Mouse (Mus musculus) cerebellum, postnatal 4 days (tissue): ENCODE data around the gene Fgf13.

ENCODE experiments used
- DNase-seq, 2 experiments: peaks; one replicate each; pipeline ENCODE4 v3.0.0; 2022; ENCODE audit warnings: low spot score in 2 of 2, mixed read lengths in 1 of 2

Gene Fgf13

DNA sequence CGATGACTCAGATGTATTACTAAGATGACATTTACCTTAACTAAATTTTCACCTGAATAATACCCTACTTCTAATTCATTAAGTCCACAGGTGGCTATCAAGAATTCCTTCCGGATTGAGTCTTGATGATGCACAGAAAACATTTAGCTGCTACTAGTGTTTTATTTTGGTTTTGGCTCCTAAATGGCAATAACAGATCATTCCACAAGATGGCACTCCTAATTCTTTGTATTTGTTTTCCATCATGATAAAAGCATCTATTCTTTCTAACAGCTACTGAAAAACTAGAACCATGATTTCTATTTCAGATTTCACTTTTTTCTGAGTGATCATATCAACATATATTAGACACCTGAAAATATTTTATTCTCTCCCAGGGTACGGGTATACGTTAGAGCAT is 373.7 kb downstream of the Fgf13 start:
- DNase-seq, result no peak

DNA sequence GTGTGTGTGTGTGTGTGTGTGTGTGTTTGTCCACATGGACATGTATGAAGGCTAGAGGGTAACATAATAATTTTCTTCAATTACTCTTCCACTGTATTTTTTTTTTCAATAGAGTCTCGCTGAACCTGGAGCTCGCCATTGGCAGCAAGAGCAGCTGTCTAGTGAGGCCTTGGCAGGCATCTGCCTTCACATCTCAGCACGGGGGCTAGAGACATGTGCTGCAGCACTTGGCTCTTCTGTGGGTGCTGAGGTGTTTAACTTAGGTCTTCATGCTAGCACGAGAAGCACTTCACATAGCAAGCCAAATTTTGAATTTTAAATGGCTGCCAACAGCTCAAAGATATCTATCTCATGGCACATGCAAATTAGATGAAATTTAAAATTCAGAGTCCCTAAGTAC is 380.9 kb downstream of the Fgf13 start:
- DNase-seq, result no peak

DNA sequence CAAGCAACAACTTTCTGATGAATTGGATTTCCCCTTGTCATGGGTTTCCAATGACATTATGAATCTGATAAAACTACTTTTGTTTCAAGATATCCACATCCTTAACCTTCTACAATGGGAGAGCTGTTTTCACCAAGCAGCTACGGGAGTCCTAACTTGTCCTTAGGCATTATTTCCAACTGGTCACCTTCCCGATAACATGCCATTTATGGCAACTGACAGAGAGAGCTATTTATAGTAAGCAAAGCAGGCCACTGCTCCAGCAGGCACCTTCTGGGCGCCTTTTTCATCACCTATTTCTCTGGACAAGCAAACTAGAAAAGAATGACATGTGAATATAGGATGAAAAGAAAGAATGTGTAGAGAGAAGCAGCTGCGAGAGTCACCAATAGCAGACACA is 385.5 kb downstream of the Fgf13 start:
- no peak for DNase-seq

DNA sequence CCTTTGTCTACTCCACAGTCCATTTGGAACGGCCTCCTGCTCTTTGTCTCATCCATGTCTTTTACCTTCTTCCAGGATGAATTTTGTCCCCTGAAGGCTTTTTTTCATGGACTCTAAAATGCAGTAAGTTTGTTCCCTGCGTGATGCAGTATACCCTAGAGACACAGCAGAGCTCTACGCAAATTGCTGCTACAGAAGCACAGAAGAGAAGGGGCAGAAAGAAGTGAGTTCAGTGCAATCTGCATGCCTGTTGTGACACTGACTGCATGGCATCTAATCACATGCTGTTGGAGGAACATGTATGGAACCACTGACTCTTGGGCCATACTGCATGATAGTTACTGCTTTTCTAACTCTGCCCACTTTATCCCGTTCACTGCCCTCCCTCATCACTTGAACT is 388.2 kb downstream of the Fgf13 start:
- no peak for DNase-seq

DNA sequence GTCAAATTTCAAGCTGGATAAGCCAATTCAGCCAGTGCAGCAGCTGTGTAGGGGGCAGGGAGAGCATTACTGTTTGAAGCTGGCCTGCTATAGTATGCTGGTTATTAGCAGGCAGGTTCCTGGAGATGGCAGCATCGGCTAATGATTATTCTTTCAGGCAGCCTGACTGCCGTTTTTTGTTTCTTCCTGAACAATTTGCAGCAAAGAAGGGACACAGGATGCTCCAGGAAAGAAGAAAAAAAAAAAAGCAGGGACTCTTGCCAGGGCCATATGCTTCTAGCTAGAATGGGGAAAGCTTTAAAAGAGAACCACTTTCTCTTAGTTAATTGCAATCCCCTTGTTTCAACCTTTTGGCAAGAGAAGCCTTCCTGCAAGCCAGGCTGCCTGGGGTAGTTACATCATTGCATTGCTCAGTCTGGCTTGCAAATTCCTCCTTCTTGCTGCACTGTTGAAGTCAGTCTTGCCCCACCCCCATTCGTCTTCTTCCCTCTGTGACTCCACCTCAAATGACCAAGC is 388.7 kb downstream of the Fgf13 start:
- DNase-seq, result peak; percentile 21 to 39

DNA sequence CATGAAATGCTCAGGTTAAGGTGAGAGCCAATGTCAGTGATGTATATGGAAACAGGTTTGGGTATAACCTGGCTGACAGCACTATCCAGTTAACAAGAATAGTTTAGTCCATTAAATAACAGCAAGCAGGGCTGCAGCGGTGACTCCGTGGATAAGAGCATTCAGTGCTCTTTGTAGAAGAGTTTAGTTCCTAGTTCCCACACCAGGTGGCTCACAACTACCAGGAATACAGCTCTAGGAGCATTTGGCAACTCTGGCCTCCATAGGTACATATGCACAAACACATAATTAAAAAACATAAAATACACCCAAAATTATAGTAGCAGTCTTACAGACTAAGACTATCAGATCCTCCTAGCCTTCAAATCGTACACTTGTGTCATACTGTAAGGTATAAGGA is 390.2 kb downstream of the Fgf13 start:
- no peak for DNase-seq

DNA sequence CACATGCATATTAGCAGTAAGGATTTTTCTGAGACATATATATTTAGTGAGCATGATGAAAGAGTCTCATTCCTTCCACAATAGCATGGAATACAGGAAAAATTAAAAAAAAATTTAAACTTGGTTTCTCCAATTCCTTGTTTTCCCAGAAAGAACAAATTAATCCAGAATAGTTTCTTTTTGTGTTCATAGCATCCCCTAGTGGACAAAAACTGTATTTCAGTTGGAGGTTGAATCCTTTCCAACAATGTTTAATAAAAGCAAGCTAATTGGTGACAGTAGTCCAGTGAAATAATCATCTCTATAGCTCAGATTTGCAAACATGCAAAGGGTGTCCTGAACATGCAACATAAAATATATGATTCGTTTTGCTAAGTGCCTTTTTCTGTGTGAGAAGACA is 395.7 kb downstream of the Fgf13 start:
- no peak for DNase-seq

DNA sequence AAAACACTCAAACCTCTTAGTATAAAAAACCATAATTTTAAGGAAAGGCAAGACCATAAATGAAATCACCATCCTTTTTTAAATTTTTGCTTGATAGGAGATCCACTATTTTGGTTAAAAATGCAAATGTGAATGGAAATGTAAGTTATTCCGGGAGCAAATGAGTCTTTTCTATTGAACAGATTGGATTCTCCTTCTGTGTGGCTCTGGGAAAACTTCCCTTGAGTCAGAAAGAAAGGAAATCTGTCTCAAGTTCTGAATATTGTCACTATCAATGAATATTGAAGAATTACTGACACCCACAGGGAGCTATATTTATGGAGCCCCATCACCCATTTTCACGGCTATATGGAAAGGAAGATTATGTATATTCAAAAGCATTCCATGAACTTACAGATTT is 401.1 kb downstream of the Fgf13 start:
- no peak for DNase-seq

DNA sequence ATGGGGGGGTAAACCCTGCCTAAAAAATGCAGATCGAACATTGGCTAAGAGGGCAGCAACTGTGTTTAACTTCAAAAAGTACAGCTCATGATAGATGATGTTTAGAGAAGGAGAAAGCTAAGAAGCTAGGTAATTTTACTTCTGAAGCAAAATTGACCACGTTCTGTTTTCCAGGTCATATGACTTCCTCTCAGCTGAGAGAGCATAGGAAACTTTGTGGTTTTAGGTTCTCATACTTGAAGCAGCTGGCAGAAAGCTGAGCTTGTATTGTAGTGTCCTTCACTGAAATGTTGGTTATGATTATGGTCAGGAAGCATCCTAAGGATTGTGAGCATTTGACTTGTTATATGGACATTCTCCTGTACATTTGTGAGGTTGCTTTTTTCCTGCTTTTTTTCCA is 425.9 kb downstream of the Fgf13 start:
- no peak for DNase-seq

DNA sequence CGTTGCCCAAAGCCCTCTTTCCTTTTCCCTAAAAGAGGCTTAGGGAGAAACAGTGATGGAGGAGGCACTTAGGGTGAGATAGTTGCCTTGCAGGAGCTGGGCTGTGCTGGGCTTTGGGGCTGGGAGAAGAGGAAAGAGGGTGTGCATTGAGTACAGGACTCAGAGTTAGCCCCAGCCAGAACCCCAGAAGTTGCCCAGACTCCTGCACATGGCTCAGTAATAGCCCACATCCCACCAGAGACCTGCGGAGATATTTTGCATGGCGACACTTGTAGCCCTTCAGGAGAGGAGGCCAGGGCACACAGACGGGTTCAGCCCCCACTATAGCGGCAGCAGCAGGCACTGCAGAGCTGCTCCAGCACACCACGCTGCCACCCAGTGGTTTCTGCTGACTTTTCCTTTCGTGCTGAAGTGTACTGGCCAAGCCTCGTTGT is 432.9 kb downstream of the Fgf13 start:
- peak; percentile 19 to 34 for DNase-seq

DNA sequence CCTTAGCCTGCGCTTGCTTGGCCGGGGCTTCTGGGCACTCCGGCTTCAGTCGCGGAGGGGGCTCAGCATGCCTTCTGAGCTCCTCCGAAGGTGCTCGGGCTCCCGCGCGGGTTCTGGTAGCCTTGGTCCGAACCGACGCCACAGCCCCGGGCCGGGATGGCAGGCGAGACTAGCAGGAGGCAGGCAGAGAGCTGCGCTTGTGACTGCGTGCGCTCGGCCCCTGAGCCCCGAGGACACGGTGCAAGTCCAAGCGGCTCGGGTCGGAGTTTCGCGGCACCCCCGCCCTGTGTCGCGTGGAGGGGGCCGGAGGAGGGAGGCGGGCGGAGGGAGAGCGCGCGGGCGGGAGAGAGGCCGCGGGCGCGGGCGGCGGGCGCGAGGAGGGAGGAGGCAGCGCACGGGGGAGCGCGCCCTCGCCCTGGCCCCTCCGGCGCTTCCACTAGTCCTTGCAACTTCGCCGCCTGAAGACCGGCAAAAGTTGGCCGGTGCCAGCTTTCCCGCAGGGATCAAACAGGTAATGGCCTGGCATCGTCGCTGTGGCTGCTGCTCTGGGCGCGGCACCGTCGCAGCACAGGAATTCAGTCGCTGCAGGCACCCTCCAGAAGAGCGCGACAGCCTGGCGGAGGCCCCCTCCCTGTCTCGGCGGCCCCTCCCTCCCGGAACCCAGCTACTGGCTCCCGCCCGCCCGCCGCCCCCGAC is 433.6 kb downstream of the Fgf13 start:
- peak; percentile 18 to 20 for DNase-seq

DNA sequence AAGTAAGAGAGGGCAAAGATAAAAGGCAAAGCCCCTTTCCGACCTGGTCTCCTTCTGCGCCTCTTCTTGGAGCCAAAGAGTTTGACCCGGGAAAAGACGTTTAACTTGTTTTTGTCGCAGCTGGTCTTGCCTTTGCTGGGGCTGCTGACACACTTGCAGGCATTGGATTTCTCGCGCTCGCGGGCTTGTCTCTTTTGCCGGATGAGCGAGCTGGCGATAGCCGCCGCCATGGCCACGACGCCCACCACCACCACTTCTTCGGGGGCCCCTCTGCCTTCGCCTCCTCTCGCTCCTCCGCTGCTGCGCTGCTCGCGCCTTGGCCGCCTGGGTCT is 434.1 kb downstream of the Fgf13 start:
- DNase-seq, result no peak

DNA sequence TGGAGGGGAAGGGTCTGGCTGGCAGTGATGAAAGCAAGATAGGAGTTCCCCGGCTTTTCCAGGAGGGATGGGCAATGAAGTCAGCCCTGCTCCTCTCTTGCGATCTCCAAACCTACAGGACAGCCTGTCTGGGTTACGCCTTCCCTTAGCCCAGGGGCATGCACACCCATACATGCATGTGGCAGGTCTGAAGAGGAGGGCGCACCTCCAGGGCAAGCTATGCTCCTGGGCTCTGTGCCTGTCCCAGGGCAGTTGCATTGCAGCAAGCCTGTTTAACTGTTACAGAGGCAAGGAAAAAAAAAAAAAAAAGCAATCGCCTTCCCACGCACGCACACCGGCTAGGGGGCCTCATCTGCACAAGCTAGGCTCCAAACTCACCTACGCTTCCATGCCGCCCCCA is 434.5 kb downstream of the Fgf13 start:
- DNase-seq, result no peak

DNA sequence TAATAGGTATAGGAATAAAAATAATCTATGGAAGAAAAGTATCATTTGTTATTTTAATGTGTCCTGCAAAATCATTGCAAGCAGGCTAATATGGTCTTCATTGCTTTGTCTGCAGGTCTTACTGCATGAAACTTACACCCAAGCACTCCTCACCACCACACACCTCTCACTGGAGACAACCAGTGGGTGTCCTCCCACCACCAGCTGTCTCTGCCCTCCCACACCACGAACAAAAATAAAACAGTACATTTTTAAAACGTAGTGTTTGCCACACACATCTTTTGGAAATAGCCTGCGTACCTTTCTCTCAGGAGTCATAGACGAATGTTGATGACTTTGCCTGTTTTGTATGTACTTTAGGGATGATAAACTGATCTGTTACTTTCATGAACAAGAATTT is 441.2 kb downstream of the Fgf13 start:
- no peak for DNase-seq

DNA sequence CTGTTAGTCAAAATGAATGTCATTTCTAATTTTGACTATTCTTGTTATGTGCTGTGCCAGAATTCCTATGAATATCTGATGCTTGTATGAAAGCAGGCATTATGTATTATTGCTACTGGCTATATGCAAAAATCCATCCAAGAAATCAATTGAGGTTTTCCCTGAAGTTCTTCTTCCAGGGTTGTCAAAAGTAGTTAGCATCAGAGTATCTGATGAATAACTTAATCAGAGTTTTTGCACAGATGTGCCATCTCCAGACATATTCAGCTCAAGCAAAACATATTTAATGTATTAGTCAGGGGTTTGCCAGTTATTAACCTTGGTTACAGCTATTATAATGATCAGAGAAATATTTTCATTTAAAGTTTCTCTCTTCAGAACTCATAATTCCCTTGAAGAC is 454.7 kb downstream of the Fgf13 start:
- no peak for DNase-seq

DNA sequence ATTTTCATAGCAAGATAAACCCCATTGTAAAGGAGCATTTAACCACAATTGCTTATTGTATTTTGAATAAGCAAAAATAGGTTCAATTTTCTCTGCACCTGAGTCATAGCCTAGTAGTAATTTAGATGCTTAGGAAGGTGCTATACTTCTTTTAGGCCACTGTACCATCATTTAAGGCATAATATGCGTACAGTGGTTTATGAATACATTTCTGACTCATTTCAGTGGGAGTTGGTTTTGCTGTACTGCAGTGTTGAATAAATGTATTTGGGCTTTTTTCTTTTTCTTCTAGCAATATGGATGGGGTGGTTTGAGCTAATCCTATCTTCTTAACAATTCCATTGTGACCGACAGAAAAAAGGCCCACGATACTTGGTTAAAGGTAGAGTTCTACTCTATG is 481.9 kb downstream of the Fgf13 start:
- no peak for DNase-seq

DNA sequence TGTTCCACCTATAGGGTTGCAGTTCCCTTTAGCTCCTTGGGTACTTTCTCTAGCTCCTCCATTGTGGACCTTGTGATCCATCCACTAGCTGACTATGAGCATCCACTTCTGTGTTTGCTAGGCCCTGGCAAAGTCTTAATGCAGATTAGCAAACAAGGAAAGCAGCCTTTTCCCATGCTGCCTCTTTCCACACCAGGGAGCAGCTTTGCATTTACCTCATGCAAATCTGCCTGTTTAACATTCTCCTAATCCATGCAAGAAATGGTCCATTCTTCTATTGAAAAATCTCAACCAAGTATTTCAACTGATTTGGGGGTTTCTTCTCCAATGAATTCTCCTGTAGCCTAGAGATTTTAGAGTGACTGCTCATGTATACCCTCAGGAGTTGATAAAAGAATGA is 487.4 kb downstream of the Fgf13 start:
- DNase-seq, result no peak

DNA sequence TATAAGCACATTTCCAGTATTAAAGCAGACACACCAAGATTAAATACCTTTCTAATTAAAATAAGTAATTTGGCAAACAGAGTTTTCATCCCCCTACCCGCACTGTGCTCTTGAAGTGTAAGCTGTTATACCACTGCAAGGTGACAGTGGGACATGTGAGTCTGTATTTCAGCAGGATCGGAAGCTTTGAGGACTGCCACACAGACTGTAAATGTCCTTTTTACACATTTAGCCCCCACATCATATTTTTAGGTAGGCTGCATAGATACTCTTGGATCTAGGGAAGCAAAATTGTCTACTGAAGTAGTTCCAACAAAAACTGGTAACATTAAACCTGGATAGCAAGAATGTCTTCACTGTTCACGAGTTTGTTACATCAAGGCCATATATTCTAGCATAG is 495.8 kb downstream of the Fgf13 start:
- no peak for DNase-seq

DNA sequence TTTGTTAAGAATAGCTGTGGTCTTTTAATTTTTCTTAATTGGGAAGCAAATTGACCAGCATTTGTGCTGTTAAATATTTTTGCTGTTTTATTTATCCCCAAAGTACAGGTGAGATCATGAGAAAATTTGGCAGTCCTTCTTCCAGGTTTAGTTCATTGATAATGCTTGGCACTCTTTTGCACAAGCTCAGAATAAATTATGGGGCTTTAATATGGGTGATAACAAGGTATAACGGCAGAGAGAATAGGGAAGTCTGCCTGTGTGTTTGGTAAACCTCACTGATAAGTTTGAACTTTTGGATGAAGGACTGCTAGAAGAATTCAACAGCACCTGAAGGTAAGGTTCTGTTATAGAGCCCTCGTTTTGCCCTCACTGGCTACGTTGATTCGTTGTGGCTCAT is 504.7 kb downstream of the Fgf13 start:
- DNase-seq, result no peak

DNA sequence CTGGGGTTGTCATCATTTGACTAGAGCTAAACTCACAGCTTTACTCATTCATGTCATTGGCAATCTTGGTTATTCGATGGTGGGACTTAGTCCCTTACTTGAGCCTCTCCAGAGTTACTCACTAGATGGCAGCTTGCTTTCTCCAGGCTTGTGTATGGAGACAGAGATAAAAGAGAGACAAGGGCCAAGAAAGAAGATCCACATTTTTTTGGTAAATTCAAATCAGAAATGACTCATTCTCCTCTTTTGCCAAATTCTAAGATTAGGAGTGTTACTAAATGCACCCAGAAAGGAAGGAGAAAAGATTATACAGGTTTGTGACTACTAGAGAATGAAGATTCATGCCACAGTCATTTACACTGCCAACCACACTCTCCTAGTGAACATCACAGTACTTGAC is 532.9 kb downstream of the Fgf13 start:
- no peak for DNase-seq
